Mouse (Mus musculus) brain, embryonic 14.5 days (tissue): ENCODE data around the gene Sdf4.

ENCODE experiments used
- CTCF ChIP-seq: fragments of 200-500 bp; IDR thresholded peaks from 2 replicates; pipeline ENCODE4 v1.5.1; 2012; ENCODE audit warnings: inconsistent platforms, mild to moderate bottlenecking, moderate library complexity, borderline replicate concordance; ENCODE audit not compliant: insufficient read depth, insufficient read length; ENCODE audit errors: extremely low read depth
- POLR2A ChIP-seq: fragments of 200-500 bp; IDR thresholded peaks from 2 replicates; pipeline ENCODE4 v1.6.1; 2012; ENCODE audit warnings: mild to moderate bottlenecking, inconsistent platforms, borderline replicate concordance; ENCODE audit not compliant: poor library complexity, insufficient read depth, insufficient read length, severe bottlenecking; ENCODE audit errors: extremely low read depth

- no peak for TF ChIP-seq CTCF
- TF ChIP-seq POLR2A = no peak
Measured at GRCm38 (mm10) chr4:156026013-156026412, 33.3 kb downstream of the Sdf4 start, which contains the start of gene Tnfrsf18.
